Mouse (Mus musculus) frontal cortex, adult (tissue): ENCODE results near the gene Slc25a10.
A peak's percentile ranks its signal among the peaks of the same experiment; 100 is the strongest.

Experiments
- ATAC-seq: cut with Nextera tagmentation; 2 replicates; pipeline ENCODE4 v1.9.2; 2017; ENCODE audit warnings: mild to moderate bottlenecking, moderate library complexity, mixed read lengths; ENCODE audit not compliant: low TSS enrichment

The Slc25a10 gene

GRCm38 (mm10) chr11:120484265-120484981, 7.2 kb upstream of the Slc25a10 start, which contains the start of gene Mrpl12:
Mrpl12 (plus strand) TSS chr11:120484613.
- peak; percentile 92 for ATAC-seq

GRCm38 (mm10) chr11:120485251-120485650, 6.4 kb upstream of the Slc25a10 start:
- no peak; the same call in 1 of the 2 replicates for ATAC-seq

- ATAC-seq = no peak
Measured at GRCm38 (mm10) chr11:120488516-120488915, 3.1 kb upstream of the Slc25a10 start.

GRCm38 (mm10) chr11:120489054-120489761, 2.4 kb upstream of the Slc25a10 start:
- ATAC-seq = peak; percentile 40; the same call in 1 of the 2 replicates

GRCm38 (mm10) chr11:120490291-120491046, 1.2 kb upstream of the Slc25a10 start:
- ATAC-seq = no peak

GRCm38 (mm10) chr11:120492024-120492877, 611 bp downstream of the Slc25a10 start:
- ATAC-seq = no peak; the same call in 1 of the 2 replicates

- no peak for ATAC-seq
Measured at GRCm38 (mm10) chr11:120492878-120493203, 1.2 kb downstream of the Slc25a10 start.

- no peak for ATAC-seq
Measured at GRCm38 (mm10) chr11:120493351-120493750, 1.7 kb downstream of the Slc25a10 start.

- no peak for ATAC-seq
Measured at GRCm38 (mm10) chr11:120493911-120494310, 2.3 kb downstream of the Slc25a10 start.

- no peak for ATAC-seq
Measured at GRCm38 (mm10) chr11:120497436-120497835, 5.8 kb downstream of the Slc25a10 start.

- ATAC-seq = no peak
Measured at GRCm38 (mm10) chr11:120498226-120498625, 6.6 kb downstream of the Slc25a10 start.

- ATAC-seq = no peak
Measured at GRCm38 (mm10) chr11:120498891-120499290, 7.3 kb downstream of the Slc25a10 start.

- no peak for ATAC-seq
Measured at GRCm38 (mm10) chr11:120499894-120500293, 8.3 kb downstream of the Slc25a10 start.

- no peak for ATAC-seq
Measured at GRCm38 (mm10) chr11:120500357-120500756, 8.7 kb downstream of the Slc25a10 start.

- ATAC-seq = no peak
Measured at GRCm38 (mm10) chr11:120501018-120501417, 9.4 kb downstream of the Slc25a10 start.

- ATAC-seq = no peak
Measured at GRCm38 (mm10) chr11:120501701-120502100, 10.1 kb downstream of the Slc25a10 start.

GRCm38 (mm10) chr11:120505661-120506060, 14.0 kb downstream of the Slc25a10 start:
- ATAC-seq = no peak

- no peak for ATAC-seq
Measured at GRCm38 (mm10) chr11:120506899-120507298, 15.3 kb downstream of the Slc25a10 start.

GRCm38 (mm10) chr11:120507611-120508289, 16.1 kb downstream of the Slc25a10 start:
- ATAC-seq = no peak

- no peak for ATAC-seq
Measured at GRCm38 (mm10) chr11:120508290-120508870, 16.7 kb downstream of the Slc25a10 start.

GRCm38 (mm10) chr11:120509940-120510339, 18.3 kb downstream of the Slc25a10 start:
- no peak for ATAC-seq
